Mouse (Mus musculus): ENCODE measurements around the gene Slc25a29.
A peak's percentile ranks its signal among the peaks of the same experiment; 100 is the strongest.

The Slc25a29 gene

DNA sequence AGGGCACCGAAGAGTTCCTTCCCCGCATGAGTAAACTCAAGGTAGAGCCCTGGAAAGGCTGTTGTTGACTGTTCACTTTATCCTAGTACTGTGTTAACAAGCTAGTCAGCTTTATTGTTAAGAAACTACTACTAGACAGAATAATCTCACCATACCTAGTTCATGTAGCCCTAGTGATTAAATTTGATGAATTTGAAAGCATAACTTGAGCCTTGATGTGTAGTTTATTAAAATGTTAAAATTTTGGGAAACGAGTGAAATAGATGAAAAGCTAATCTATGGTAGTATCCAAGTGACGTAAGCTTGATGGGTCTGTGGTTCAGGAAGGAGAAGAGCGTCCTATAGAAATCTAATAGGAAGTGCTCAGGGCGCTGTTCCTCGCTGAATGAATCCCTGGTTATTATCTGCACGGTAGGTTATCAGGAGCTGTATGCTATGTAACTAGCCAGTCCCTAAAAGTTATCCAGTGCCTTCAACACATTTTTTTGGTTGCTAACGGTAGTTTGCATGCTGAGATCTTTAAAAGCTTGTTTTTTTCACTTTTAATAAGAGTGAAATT lies 40.6 kb downstream of the Slc25a29 start:
- no peak for DNase-seq (ENCODE audit: low spot score in 2 of 2)

- DNase-seq (ENCODE audit: low spot score in 2 of 2): peak; percentile 70 to 72
These were observed 41.5 kb downstream of the Slc25a29 start for GRCm38 (mm10) chr12:108794078-108794711.

GRCm38 (mm10) chr12:108793453-108793941 lies 42.2 kb downstream of the Slc25a29 start:
- DNase-seq (ENCODE audit: low spot score in 2 of 2): peak; percentile 24 to 26

- DNase-seq (ENCODE audit: low spot score in 2 of 2): peak; percentile 93 to 95
These were observed 42.9 kb downstream of the Slc25a29 start, which contains the start of gene Yy1 for GRCm38 (mm10) chr12:108792546-108793452. Gene Yy1 (plus strand): TSS chr12:108792973.

DNA sequence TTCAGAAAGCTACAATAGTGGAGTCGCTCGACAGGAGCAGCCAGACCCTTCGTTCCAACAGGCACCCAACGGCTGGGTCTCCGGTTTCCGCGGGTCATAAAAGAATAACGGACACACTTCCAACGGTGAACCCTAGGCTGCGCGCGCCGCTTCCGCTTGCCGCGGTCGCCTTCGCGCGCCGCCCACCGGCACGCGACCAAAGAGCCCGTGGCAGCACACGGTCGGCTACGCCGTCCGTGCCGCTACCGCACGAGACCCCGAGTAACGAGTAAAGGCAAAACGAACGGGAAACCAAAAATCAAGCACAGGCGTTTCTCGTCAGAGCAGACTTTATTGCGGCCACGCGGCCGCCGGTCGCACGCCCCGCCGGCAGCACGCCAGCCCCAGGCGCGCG lies 43.5 kb downstream of the Slc25a29 start:
- DNase-seq (ENCODE audit: low spot score in 2 of 2): peak; percentile 78 to 79

GRCm38 (mm10) chr12:108787329-108787728 lies 48.4 kb downstream of the Slc25a29 start:
- DNase-seq (ENCODE audit: low spot score in 2 of 2): no peak

DNA sequence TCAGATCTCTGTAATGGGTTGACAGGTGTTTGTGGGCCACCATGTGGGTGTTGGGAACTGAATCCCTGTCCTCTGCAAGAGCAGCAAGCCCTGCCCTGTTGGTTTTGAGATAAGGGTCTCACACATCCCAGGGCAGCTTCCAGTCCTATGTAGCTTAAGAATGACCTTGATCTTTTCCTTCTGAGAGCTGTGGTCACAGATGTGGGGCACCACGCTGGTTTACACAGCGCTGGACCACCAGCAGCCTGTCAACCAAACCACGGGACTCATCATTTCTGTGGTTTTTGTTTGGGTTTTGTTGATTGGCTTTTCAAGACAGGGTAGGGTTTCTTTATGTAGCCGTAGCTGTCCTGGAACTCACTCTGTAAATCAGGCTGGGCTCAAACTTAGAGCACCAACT lies 50.5 kb downstream of the Slc25a29 start:
- DNase-seq (ENCODE audit: low spot score in 2 of 2): no peak

- DNase-seq (ENCODE audit: low spot score in 2 of 2): no peak
These were observed 55.4 kb downstream of the Slc25a29 start for GRCm38 (mm10) chr12:108780108-108780877.
